Mouse (Mus musculus) testis, adult 2 months (tissue): ENCODE results near the gene Plcb1.

Experiments
- CTCF ChIP-seq: fragments of 200-500 bp; IDR thresholded peaks from 2 replicates; pipeline ENCODE4 v1.5.1; 2012; ENCODE audit warnings: low read depth, mild to moderate bottlenecking, inconsistent platforms, low read length, moderate library complexity; ENCODE audit not compliant: control insufficient read depth, insufficient read depth, insufficient replicate concordance
- POLR2A ChIP-seq: fragments of 200-500 bp; IDR thresholded peaks from 2 replicates; pipeline ENCODE4 v1.6.1; 2012; ENCODE audit warnings: low read depth, mild to moderate bottlenecking, inconsistent platforms, low read length, moderate library complexity; ENCODE audit not compliant: control insufficient read depth

DNA sequence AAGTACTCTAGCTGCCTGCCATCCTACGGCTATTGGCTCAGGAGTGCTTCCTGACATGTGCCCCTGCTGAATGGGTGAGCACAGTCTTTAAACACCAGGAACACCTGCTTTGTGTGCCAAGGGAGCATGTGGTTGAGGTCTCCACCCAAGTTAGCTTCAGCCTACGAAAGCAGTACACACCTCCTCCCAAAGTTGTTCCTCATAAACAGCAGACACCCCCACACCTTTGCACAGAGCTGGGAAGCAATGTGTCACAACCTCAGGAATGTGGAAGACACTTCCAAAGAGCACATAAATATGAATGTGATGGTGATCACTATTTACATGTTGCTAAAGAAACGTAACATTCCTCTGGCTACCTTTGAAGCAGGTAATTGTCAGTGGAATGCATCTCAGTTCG is 389.7 kb downstream of the Plcb1 start:
- no peak for TF ChIP-seq POLR2A
- no peak for TF ChIP-seq CTCF
